Mouse (Mus musculus): ENCODE measurements around the gene Ush1g.

Gene Ush1g

DNA sequence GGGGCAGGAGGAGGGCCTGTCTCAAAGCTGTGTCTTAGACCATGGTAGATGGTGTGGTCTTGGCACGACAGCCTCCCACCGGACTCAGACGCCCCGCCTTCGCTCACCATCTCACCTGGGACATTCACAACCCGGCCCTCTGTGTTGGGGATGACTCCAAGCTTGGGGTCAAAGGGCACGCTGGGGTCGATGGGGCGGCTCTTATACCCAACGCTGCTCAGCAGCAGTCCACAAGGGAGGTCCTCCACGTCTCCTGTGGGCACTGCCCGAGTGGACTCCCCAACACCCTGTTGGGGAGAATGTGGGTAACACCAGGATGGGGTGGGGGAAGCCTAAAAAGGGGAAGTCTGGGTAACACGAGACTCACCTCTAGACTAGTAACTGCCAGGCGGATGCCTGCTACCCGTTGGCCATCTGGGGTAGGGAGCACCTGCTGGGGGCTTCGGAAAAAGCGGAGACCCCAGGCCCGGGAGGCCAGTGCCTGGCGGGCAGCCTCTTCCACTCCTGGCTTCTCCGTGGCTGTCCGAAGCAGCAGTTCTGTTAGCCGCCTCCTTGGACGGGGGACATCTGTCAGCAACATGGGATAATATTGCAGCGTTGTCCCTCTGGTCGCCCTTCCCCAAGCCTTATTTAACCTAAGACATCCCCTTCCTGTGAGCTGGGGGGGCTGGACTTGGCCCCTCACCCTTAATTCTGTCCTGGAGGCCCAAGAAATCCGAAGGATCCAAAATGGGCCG is 52.3 kb downstream of the Ush1g start:
- no peak for DNase-seq (ENCODE audit: low spot score)

- no peak for DNase-seq (ENCODE audit: low spot score)
These were observed 53.9 kb downstream of the Ush1g start for GRCm38 (mm10) chr11:115267958-115268357.

DNA sequence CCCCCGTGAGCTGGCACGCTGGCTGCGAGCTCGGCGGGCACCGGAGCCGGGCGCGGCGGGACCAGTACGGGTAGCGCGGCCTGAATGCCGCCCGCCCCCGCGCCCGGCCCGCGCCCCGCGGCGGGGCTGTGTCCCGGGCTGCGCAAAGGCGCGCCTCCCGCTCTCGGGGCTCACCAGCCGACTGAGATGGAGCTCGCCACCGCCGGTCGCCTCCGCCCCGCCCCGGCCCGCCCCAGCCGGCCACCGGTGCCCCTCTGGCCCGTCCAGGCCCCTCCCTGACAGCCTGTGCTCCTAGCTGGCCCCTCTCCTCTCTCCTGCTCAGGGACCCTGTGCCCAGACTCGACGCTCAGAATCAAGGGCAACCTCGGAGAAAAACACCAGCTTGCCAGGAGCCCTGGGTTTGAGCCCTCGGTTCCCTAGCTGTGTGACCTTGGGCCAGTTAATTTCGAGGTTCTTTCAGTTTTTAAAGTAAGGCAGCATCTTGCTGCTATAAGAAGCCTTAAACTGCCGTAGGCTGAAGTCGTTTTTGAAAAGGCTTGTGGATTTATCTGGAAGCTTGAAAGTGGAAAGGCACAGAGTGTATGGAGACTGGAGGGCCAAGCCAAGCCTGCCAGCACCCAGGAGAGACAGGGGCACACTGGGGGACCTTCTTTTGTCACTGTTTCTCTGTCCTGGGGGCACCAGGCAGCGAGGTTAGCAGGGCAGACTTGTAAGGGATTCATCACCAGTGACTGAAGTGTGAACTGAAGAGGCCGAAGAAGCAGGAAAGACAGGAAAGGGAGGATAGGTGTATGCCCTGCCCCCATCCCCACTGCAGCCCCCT is 54.6 kb downstream of the Ush1g start, which contains the start of gene Grin2c:
Gene Grin2c (minus strand): TSS at position 183 of the 823 bp plus-strand sequence.
- DNase-seq (ENCODE audit: low spot score): no peak

GRCm38 (mm10) chr11:115266400-115266778 is 55.5 kb downstream of the Ush1g start:
- DNase-seq (ENCODE audit: low spot score): no peak

DNA sequence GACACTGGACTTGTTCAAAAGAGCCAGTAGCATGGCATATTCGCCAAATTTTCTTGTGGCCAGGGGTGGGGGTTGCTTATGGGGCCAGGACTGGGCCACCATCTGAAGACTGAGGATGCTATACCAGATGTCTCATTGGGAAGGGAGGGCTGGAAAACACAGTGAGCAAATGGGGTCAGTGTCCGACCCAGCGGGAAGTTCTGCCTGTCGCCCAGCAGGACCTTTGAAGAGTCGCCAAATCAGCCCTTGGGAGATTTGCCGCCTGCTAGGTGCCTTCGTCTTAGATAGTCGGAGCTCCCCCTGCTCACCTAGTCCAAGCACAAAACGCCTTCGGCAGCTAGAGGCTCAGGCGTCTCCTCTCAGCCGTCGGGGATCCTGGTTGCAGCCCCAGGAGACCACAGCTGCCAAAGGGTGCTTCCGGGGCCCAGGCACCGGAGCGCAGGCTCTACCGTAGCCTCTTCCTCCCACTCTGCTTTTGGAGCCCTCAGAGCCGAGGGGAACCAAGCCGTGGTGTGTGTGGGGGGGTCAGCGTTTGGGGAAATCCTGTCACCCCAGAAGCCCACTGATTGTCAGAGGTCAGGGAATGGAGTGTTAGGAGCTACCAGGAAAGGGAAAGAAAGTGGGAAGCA is 56.0 kb downstream of the Ush1g start:
- no peak for DNase-seq (ENCODE audit: low spot score)

All from ovary, postnatal 14 days (tissue).